Mouse (Mus musculus) cerebellum, adult 2 months (tissue): ENCODE results near the gene Kcnj12. TPM values are rescaled to one million over a fixed set of nuclear protein-coding genes. Genes with fewer than 3 reads are reported as not detected.
A peak's percentile ranks its signal among the peaks of the same experiment; 100 is the strongest.

Experiments
- DNase-seq, 2 experiments: peaks; one replicate each; pipeline ENCODE4 v3.0.0; 2021
- H3K27ac ChIP-seq: fragments of 200-500 bp; 2 replicates; pipeline ENCODE4 v1.5.1; 2012; ENCODE audit warnings: low read length, control low read depth, inconsistent platforms; ENCODE audit not compliant: insufficient read depth
- H3K27me3 ChIP-seq: fragments of 200-500 bp; 2 replicates; pipeline ENCODE4 v1.6.1; 2012; ENCODE audit warnings: inconsistent platforms, mild to moderate bottlenecking, low read length, moderate library complexity; ENCODE audit not compliant: control insufficient read depth, insufficient read depth
- H3K4me1 ChIP-seq: fragments of 200-500 bp; 2 replicates; pipeline ENCODE4 v1.6.1; 2011; ENCODE audit warnings: low read length; ENCODE audit not compliant: control insufficient read depth, insufficient read depth
- H3K4me3 ChIP-seq: fragments of 200-500 bp; replicated peaks from 2 replicates; pipeline ENCODE3; 2011; ENCODE audit warnings: mild to moderate bottlenecking, low read depth, low read length, control low read depth; ENCODE audit not compliant: insufficient read depth
- CTCF ChIP-seq: fragments of 200-500 bp; IDR thresholded peaks from 2 replicates; pipeline ENCODE4 v1.5.1; 2011; ENCODE audit warnings: low read depth, mild to moderate bottlenecking, control low read depth, low read length, moderate library complexity, borderline replicate concordance; ENCODE audit not compliant: insufficient read depth
- POLR2A ChIP-seq: fragments of 200-500 bp; IDR thresholded peaks from 2 replicates; pipeline ENCODE4 v1.6.1; 2011; ENCODE audit warnings: low read length, control low read depth, borderline replicate concordance; ENCODE audit not compliant: insufficient read depth
- WGBS: fragments of 180-500 bp; shearing (Covaris S2); methylation state at CpG from one replicate; pipeline ENCODE4 v1.1.7; 2018; 5-methylcytosine and 5-hydroxymethylcytosine counted together
- polyA plus RNA-seq: library from polyadenylated mRNA; depleted of rRNA; stranded (reverse); fragments of >200 nt; gene quantifications from 2 replicates; pipeline ENCODE4 v1.2.3, GENCODE M21; 2012

Kcnj12 gene
- polyA plus RNA-seq, 1 experiment, result 80.1 TPM

GRCm38 (mm10) chr11:61075361-61076326 lies 53.3 kb downstream of the Kcnj12 start:
- no peak overlapping the region for H3K27ac ChIP-seq
- H3K4me1 ChIP-seq, result peaks cover 28% of the 10 kb centered on the region
- 75% methylated on average over 15 of the region's 15 CpGs for WGBS
- no peaks in the 10 kb centered on the region for H3K27me3 ChIP-seq
- DNase-seq, result peak in 1 of 2 experiments; percentile 12
- TF ChIP-seq CTCF (no peak), POLR2A (no peak)
- no peak overlapping the region for H3K4me3 ChIP-seq

- DNase-seq, result peak in 1 of 2 experiments; percentile 1
- WGBS, result 81% methylated on average over 2 of the region's 2 CpGs
- no peak overlapping the region for H3K27ac ChIP-seq
- H3K4me1 ChIP-seq, result peaks cover 3% of the 10 kb centered on the region
- no peak overlapping the region for H3K4me3 ChIP-seq
- no peaks in the 10 kb centered on the region for H3K27me3 ChIP-seq
- TF ChIP-seq POLR2A (no peak), CTCF (no peak)
Observed at GRCm38 (mm10) chr11:61081624-61082023, 59.3 kb downstream of the Kcnj12 start.

GRCm38 (mm10) chr11:61090195-61090594 lies 67.8 kb downstream of the Kcnj12 start:
- 20% methylated on average over 7 of the region's 7 CpGs for WGBS
- TF ChIP-seq POLR2A (no peak), CTCF (no peak)
- peak; percentile 39 to 56 for DNase-seq

GRCm38 (mm10) chr11:61091192-61091591 lies 68.8 kb downstream of the Kcnj12 start:
- Histone ChIP-seq H3K4me3 (no peak overlapping the region), H3K27ac (no peak overlapping the region), H3K4me1 (peaks cover 17% of the 10 kb centered on the region), H3K27me3 (no peaks in the 10 kb centered on the region)
- TF ChIP-seq POLR2A (no peak), CTCF (no peak)
- peak in 1 of 2 experiments; percentile 27 for DNase-seq
- WGBS, result 45% methylated on average over 3 of the region's 3 CpGs

More at GRCm38 (mm10) chr11:61090195-61090594, 67.8 kb downstream of the Kcnj12 start:
- Histone ChIP-seq H3K27me3 (no peaks in the 10 kb centered on the region), H3K27ac (no peak overlapping the region), H3K4me1 (peaks cover 17% of the 10 kb centered on the region), H3K4me3 (no peak overlapping the region)

- no peak for TF ChIP-seq POLR2A
- TF ChIP-seq CTCF, result peak; percentile 83
Observed at GRCm38 (mm10) chr11:61091642-61092262, 69.4 kb downstream of the Kcnj12 start.

GRCm38 (mm10) chr11:61098046-61098445 lies 75.7 kb downstream of the Kcnj12 start:
- Histone ChIP-seq H3K4me1 (no peaks in the 10 kb centered on the region), H3K4me3 (no peak overlapping the region), H3K27ac (no peak overlapping the region), H3K27me3 (no peaks in the 10 kb centered on the region)
- TF ChIP-seq CTCF, result no peak
- no peak for TF ChIP-seq POLR2A
- WGBS, result 60% methylated on average over 1 of the region's 1 CpGs
- DNase-seq, result no peak

More at GRCm38 (mm10) chr11:61091642-61092262, 69.4 kb downstream of the Kcnj12 start:
- peak; percentile 75 to 84 for DNase-seq
- Histone ChIP-seq H3K27me3 (no peaks in the 10 kb centered on the region), H3K4me3 (no peak overlapping the region), H3K27ac (no peak overlapping the region), H3K4me1 (peaks cover 17% of the 10 kb centered on the region)
- WGBS, result 16% methylated on average over 7 of the region's 7 CpGs

- no peak for TF ChIP-seq POLR2A
- no peak for TF ChIP-seq CTCF
- Histone ChIP-seq H3K4me3 (no peak overlapping the region), H3K27ac (no peak overlapping the region), H3K4me1 (no peaks in the 10 kb centered on the region), H3K27me3 (no peaks in the 10 kb centered on the region)
- 40% methylated on average over 13 of the region's 13 CpGs for WGBS
- no peak for DNase-seq
Observed at GRCm38 (mm10) chr11:61102397-61103339, 80.3 kb downstream of the Kcnj12 start.
